Mouse (Mus musculus) neural tube, embryonic 11.5 days (tissue): Measurements from ENCODE around the gene Cebpa. TPM values are rescaled to one million over a fixed set of nuclear protein-coding genes. Genes with fewer than 3 reads are reported as not detected.

Experiments
- ATAC-seq: fragments of 200-750 bp; cut with Nextera tagmentation; 2 replicates; pipeline ENCODE4 v1.8.0; 2017; ENCODE audit warnings: moderate number of reproducible peaks, mild to moderate bottlenecking, moderate TSS enrichment, moderate library complexity; ENCODE audit not compliant: insufficient read depth, low FRiP score, low TSS enrichment
- DNase-seq: peaks from one replicate; pipeline ENCODE4 v3.0.0-alpha.2; 2015; ENCODE audit warnings: low spot score
- H3K27ac ChIP-seq: fragments of 300-500 bp; sonication (generic); 2 replicates; pipeline ENCODE4 v1.5.1; 2014; ENCODE audit warnings: low read depth, mild to moderate bottlenecking, low read length
- H3K27me3 ChIP-seq: fragments of 300-500 bp; sonication (generic); 2 replicates; pipeline ENCODE4 v1.6.1; 2014; ENCODE audit warnings: mild to moderate bottlenecking, low read length, mixed read lengths; ENCODE audit not compliant: control insufficient read depth, insufficient read depth
- H3K36me3 ChIP-seq: fragments of 300-500 bp; sonication (generic); 2 replicates; pipeline ENCODE4 v1.6.1; 2014; ENCODE audit warnings: mild to moderate bottlenecking, low read length, moderate library complexity, mixed read lengths; ENCODE audit not compliant: control insufficient read depth, insufficient read depth
- H3K4me1 ChIP-seq: fragments of 300-500 bp; sonication (generic); 2 replicates; pipeline ENCODE4 v1.6.1; 2014; ENCODE audit warnings: low read length, mixed read lengths; ENCODE audit not compliant: control insufficient read depth, insufficient read depth
- H3K4me2 ChIP-seq: fragments of 300-500 bp; sonication (generic); 2 replicates; pipeline ENCODE4 v1.6.1; 2014; ENCODE audit warnings: low read depth, mild to moderate bottlenecking, moderate library complexity
- H3K4me3 ChIP-seq: fragments of 300-500 bp; sonication (generic); 2 replicates; pipeline ENCODE4 v1.5.1; 2014; ENCODE audit warnings: low read depth, low read length
- H3K9ac ChIP-seq: fragments of 300-500 bp; sonication (generic); 2 replicates; pipeline ENCODE4 v1.6.1; 2014; ENCODE audit warnings: mild to moderate bottlenecking, low read length
- H3K9me3 ChIP-seq: fragments of 300-500 bp; sonication (generic); 2 replicates; pipeline ENCODE4 v1.6.1; 2016; ENCODE audit warnings: low read length; ENCODE audit not compliant: control insufficient read depth
- WGBS: fragments of 180-500 bp; shearing (Covaris S2); extraction: QIAGEN DNeasy Blood & Tissue Kit; methylation state at CpG from one replicate; pipeline ENCODE4 v1.1.7; 2014; 5-methylcytosine and 5-hydroxymethylcytosine counted together
- polyA plus RNA-seq: library from polyadenylated mRNA; unstranded; fragments of >200 nt; fragmentation: Nextera tagmentation; extraction: Ambion mirVana; gene quantifications from 2 replicates; pipeline ENCODE4 v1.2.1, GENCODE M21; 2014

The Cebpa gene
- polyA plus RNA-seq, 1 experiment from 2014 or later = 0.20 TPM

DNA sequence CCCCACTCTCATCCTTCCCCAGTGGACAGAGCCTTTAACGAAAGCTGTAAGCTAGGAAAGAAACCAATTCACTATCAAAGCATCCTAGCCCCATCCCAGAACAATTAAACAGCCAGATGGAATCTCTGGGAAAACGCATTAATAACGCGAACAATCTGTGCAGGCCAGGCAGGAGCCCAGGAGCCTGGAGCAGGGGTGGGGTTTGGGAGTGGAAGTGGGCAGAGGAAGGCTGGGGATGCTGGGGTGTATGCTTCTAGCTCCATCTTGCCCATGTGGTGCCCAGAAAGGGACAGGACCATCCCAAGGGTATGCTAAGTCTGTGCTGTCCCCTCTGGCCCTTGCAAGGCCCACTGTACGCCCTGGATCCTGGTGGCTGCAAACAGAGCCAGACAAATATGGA is 5.1 kb downstream of the Cebpa start:
- DNase-seq = no peak
- H3K27ac ChIP-seq = no peak overlapping the region
- H3K27me3 ChIP-seq = peaks cover 36% of the 10 kb centered on the region
- no peaks in the 10 kb centered on the region for H3K36me3 ChIP-seq
- H3K9me3 ChIP-seq = no peaks in the 10 kb centered on the region
- peaks cover 9% of the 10 kb centered on the region; the same call in 1 of the 2 replicates for H3K4me1 ChIP-seq
- WGBS = 72% methylated on average over 5 of the region's 5 CpGs
- H3K4me3 ChIP-seq = no peak overlapping the region
- H3K4me2 ChIP-seq = no peak overlapping the region
- ATAC-seq = no peak
- no peak overlapping the region for H3K9ac ChIP-seq

DNA sequence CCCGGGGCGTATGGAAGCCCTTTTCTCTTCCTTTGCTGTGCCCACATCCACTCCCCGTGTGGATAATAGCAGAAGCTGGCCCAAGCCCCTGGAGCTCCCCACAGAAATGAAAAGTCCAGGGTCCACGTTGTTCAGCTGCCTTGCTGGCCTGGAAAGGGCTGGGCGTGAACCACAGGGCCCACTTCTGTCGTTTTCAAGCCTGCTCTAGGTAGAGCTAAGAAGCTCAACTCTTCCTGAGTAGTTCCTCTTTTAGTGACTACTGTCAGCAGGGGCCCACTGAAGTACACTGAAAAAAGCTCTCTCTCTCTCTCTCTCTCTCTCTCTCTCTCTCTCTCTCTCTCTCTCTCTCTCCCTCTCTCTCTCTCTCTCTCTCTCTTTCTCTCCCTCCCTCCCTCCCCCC is 5.7 kb downstream of the Cebpa start:
- H3K9ac ChIP-seq = no peak overlapping the region
- no peak for DNase-seq
- WGBS = 64% methylated on average over 6 of the region's 6 CpGs
- H3K4me3 ChIP-seq = no peak overlapping the region
- H3K27me3 ChIP-seq = peaks cover 31% of the 10 kb centered on the region
- no peaks in the 10 kb centered on the region for H3K36me3 ChIP-seq
- no peak for ATAC-seq
- H3K4me2 ChIP-seq = no peak overlapping the region
- peaks cover 5% of the 10 kb centered on the region; the same call in 1 of the 2 replicates for H3K4me1 ChIP-seq
- no peaks in the 10 kb centered on the region for H3K9me3 ChIP-seq
- H3K27ac ChIP-seq = no peak overlapping the region

GRCm38 (mm10) chr7:35125971-35126370 is 6.9 kb downstream of the Cebpa start:
- ATAC-seq = no peak
- Histone ChIP-seq H3K36me3 (no peaks in the 10 kb centered on the region), H3K4me1 (no peaks in the 10 kb centered on the region), H3K4me3 (no peak overlapping the region), H3K27ac (no peak overlapping the region), H3K9ac (no peak overlapping the region), H3K4me2 (no peak overlapping the region), H3K9me3 (no peaks in the 10 kb centered on the region), H3K27me3 (peaks cover 18% of the 10 kb centered on the region)
- no peak for DNase-seq
- WGBS = 70% methylated on average over 5 of the region's 5 CpGs

GRCm38 (mm10) chr7:35127001-35127400 is 7.9 kb downstream of the Cebpa start:
- H3K9ac ChIP-seq = no peak overlapping the region
- no peak overlapping the region for H3K4me2 ChIP-seq
- H3K27me3 ChIP-seq = peaks cover 8% of the 10 kb centered on the region
- no peaks in the 10 kb centered on the region for H3K36me3 ChIP-seq
- ATAC-seq (no peak), DNase-seq (no peak)
- no peak overlapping the region for H3K27ac ChIP-seq
- no peaks in the 10 kb centered on the region for H3K4me1 ChIP-seq
- 61% methylated on average over 10 of the region's 10 CpGs for WGBS
- H3K4me3 ChIP-seq = no peak overlapping the region
- no peaks in the 10 kb centered on the region for H3K9me3 ChIP-seq

DNA sequence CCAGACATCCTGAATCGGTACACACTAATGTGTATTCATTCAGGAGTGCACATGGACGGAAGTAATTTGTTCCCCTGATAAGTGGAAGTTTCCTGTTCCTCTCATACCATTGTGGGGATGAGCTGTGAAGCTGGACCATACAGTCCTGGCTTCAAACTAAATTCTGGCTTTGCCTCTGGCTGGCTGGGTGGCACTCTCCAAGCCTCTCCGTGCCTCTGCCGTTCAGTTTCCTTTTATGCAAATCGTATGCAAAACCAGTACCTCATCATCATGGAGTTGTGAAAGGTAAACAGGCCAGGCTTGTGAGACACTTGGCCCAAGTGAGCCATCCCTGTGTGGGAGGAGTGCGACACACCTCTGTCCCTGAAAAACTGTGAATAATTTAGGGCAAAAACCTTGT is 8.6 kb downstream of the Cebpa start:
- 42% methylated on average over 6 of the region's 6 CpGs for WGBS
- Histone ChIP-seq H3K36me3 (no peaks in the 10 kb centered on the region), H3K9ac (no peak overlapping the region), H3K4me2 (no peak overlapping the region), H3K27me3 (peaks cover 2% of the 10 kb centered on the region; the same call in 1 of the 2 replicates), H3K4me1 (no peaks in the 10 kb centered on the region), H3K27ac (no peak overlapping the region), H3K9me3 (no peaks in the 10 kb centered on the region), H3K4me3 (no peak overlapping the region)
- ATAC-seq (no peak), DNase-seq (no peak)

DNA sequence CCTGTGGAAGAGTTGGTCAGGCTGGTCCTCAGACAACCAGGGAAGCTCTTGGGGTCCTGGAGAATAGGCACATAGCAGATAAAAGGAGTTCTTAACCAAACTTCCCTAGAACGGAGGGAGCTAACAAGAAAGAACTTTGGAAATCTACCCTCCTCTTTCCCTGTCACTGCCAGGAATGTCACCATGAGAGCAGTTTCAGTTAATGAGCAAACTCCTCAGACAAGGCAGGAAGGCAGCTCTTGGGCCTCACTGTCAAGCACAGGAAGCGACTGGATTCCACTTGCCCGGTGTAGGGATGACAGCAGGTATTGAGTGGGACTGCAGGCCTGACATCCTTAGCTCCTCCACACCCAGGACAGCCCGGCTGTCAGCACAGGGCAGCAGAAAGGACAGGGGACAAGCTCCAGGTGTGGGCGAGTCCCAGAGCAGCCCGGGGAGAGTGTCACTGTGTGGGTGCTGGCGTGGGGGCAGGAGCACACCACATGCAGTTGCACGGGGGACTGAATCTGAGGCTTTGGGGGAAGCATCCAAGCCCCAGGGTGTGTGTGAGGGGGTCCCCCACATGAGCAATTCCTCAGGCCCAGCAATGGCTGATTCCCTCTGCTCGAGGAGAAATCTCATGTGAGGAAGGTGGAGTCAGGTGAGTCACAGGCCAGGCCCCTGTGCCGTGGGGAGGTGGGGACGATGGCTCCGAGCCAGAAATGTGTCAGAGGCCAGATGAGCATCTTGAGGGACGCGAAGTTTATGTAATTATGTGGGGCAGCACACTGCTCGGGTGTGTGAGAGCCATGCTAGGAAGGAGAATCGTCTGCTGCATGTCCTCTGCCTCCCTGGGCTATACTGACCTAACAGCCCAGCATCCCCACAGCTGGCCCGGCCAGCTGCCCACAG is 9.8 kb downstream of the Cebpa start:
- no peaks in the 10 kb centered on the region for H3K36me3 ChIP-seq
- H3K27ac ChIP-seq = no peak overlapping the region
- no peaks in the 10 kb centered on the region for H3K27me3 ChIP-seq
- no peak overlapping the region for H3K4me2 ChIP-seq
- H3K9ac ChIP-seq = no peak overlapping the region
- no peak overlapping the region for H3K4me3 ChIP-seq
- ATAC-seq (no peak), DNase-seq (no peak)
- WGBS = 74% methylated on average over 17 of the region's 17 CpGs
- no peaks in the 10 kb centered on the region for H3K9me3 ChIP-seq
- H3K4me1 ChIP-seq = no peaks in the 10 kb centered on the region

DNA sequence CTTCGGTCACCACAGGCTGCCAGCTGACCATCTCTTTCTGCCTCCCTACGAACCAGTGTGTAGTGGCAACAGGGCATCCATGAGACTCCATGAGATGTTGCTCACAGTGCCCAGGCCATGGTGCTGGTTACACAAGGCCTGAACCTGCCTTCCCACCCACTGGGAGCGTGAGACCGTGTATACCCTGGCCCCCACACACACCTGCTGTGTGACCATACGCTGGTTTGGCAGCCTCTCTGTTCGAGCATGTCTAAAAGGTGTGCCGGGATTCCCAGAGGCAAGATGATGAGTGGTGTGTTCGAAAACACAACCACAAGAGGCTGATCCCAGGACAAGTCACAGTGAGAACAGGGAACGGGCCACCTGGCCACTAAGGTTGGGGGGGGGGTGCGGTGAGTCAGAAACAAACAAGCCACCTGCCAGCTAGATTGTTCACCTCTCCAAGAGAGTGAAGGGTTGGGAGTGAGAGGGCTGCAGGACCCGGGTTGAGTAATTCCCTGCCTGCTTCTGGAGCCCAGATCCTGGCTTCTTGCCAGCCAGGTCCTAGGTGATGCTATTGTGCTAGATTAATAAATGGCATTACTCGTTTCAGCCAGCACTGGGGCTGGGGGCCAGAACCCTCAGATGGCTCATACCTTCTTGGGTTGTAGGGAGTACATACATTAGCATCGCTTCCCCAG is 11.1 kb downstream of the Cebpa start:
- no peaks in the 10 kb centered on the region for H3K27me3 ChIP-seq
- no peak overlapping the region for H3K4me3 ChIP-seq
- no peaks in the 10 kb centered on the region for H3K4me1 ChIP-seq
- H3K9ac ChIP-seq = no peak overlapping the region
- DNase-seq (no peak), ATAC-seq (no peak)
- H3K27ac ChIP-seq = no peak overlapping the region
- 86% methylated on average over 13 of the region's 13 CpGs for WGBS
- no peak overlapping the region for H3K4me2 ChIP-seq
- H3K36me3 ChIP-seq = no peaks in the 10 kb centered on the region
- no peaks in the 10 kb centered on the region for H3K9me3 ChIP-seq

- no peaks in the 10 kb centered on the region for H3K27me3 ChIP-seq
- H3K9ac ChIP-seq = no peak overlapping the region
- H3K4me1 ChIP-seq = no peaks in the 10 kb centered on the region
- no peak overlapping the region for H3K4me2 ChIP-seq
- WGBS = 88% methylated on average over 5 of the region's 5 CpGs
- no peak for ATAC-seq
- H3K4me3 ChIP-seq = no peak overlapping the region
- no peaks in the 10 kb centered on the region for H3K9me3 ChIP-seq
- DNase-seq = no peak
- H3K27ac ChIP-seq = no peak overlapping the region
- no peaks in the 10 kb centered on the region for H3K36me3 ChIP-seq
Observed at GRCm38 (mm10) chr7:35130888-35131287, 11.8 kb downstream of the Cebpa start.

DNA sequence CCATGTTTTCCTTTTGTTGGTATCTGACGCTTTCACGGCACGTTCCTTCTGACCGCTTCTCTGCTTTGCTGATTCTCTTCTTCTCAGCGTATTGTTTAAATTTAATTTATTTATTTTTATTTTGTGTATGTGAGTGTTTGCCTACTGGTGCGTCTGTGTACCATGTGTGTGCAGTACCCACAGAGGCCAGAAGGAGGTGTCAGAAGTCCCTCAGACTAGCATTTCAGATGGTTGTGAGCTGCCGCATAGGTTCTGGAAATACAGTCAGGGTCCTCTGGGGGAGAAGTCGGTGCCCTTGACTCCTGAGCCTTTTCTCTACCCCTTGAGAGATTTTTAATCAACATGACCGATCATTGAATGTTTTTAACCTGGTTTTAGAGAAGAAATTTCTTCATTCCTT is 12.5 kb downstream of the Cebpa start:
- Histone ChIP-seq H3K27me3 (no peaks in the 10 kb centered on the region), H3K9me3 (no peaks in the 10 kb centered on the region), H3K4me3 (no peak overlapping the region), H3K36me3 (no peaks in the 10 kb centered on the region), H3K9ac (no peak overlapping the region), H3K4me1 (no peaks in the 10 kb centered on the region), H3K4me2 (no peak overlapping the region), H3K27ac (no peak overlapping the region)
- ATAC-seq (no peak), DNase-seq (no peak)
- 94% methylated on average over 9 of the region's 9 CpGs for WGBS
